Mouse (Mus musculus): ENCODE data around the gene Dgke.
"Not testable (repeated sequence)": the region's sequence is repeated elsewhere in the genome, so short reads cannot be mapped to it uniquely, and the experiment has no call there.

Gene Dgke

GRCm38 (mm10) chr11:89074783-89075413 lies 8.2 kb upstream of the Dgke start:
- in situ Hi-C loops (cut with MboI, MseI), result no loop called here

- in situ Hi-C loops (cut with MboI, MseI), result no loop called here
Observed at GRCm38 (mm10) chr11:89073541-89073940, 6.9 kb upstream of the Dgke start, which contains the start of gene Gm525. TSS of gene Gm525 (plus strand) at chr11:89073841.

GRCm38 (mm10) chr11:89071522-89071921 lies 4.9 kb upstream of the Dgke start:
- in situ Hi-C loops (cut with MboI, MseI), result no loop called here

- in situ Hi-C loops (cut with MboI, MseI), result no loop called here
Observed at GRCm38 (mm10) chr11:89069303-89069702, 2.7 kb upstream of the Dgke start.

GRCm38 (mm10) chr11:89068649-89069048 lies 2.0 kb upstream of the Dgke start:
- in situ Hi-C loops (cut with MboI, MseI), result no loop called here

- in situ Hi-C loops (cut with MboI, MseI), result no loop called here
Observed at GRCm38 (mm10) chr11:89067871-89068490, 1.3 kb upstream of the Dgke start.

- in situ Hi-C loops (cut with MboI, MseI), result no loop called here
Observed at GRCm38 (mm10) chr11:89067301-89067822, 712 bp upstream of the Dgke start.

GRCm38 (mm10) chr11:89066126-89066525 lies 524 bp downstream of the Dgke start:
- in situ Hi-C loops (cut with MboI, MseI), result no loop called here

GRCm38 (mm10) chr11:89065297-89065696 lies 1.4 kb downstream of the Dgke start:
- in situ Hi-C loops (cut with MboI, MseI), result no loop called here

GRCm38 (mm10) chr11:89064312-89064711 lies 2.3 kb downstream of the Dgke start:
- in situ Hi-C loops (cut with MboI, MseI), result no loop called here

GRCm38 (mm10) chr11:89061362-89061761 lies 5.3 kb downstream of the Dgke start:
- in situ Hi-C loops (cut with MboI, MseI), result no loop called here

- in situ Hi-C loops (cut with MboI, MseI), result no loop called here
Observed at GRCm38 (mm10) chr11:89060423-89061089, 6.1 kb downstream of the Dgke start.

- in situ Hi-C loops (cut with MboI, MseI), result no loop called here
Observed at GRCm38 (mm10) chr11:89059919-89060422, 6.7 kb downstream of the Dgke start.

- in situ Hi-C loops (cut with MboI, MseI), result no loop called here
Observed at GRCm38 (mm10) chr11:89058515-89059270, 8.0 kb downstream of the Dgke start.

GRCm38 (mm10) chr11:89055931-89056690 lies 10.5 kb downstream of the Dgke start:
- in situ Hi-C loops (cut with MboI, MseI), result no loop called here

GRCm38 (mm10) chr11:89051767-89052166 lies 14.9 kb downstream of the Dgke start:
- in situ Hi-C loops (cut with MboI, MseI), result no loop called here

GRCm38 (mm10) chr11:89046021-89046420 lies 20.6 kb downstream of the Dgke start:
- in situ Hi-C loops (cut with MboI, MseI), result no loop called here

- in situ Hi-C loops (cut with MboI, MseI), result not testable (repeated sequence)
Observed at GRCm38 (mm10) chr11:89045501-89045900, 21.1 kb downstream of the Dgke start.

GRCm38 (mm10) chr11:89043046-89043445 lies 23.6 kb downstream of the Dgke start:
- in situ Hi-C loops (cut with MboI, MseI), result no loop called here

- in situ Hi-C loops (cut with MboI, MseI), result not testable (repeated sequence)
Observed at GRCm38 (mm10) chr11:89041073-89041472, 25.6 kb downstream of the Dgke start.

GRCm38 (mm10) chr11:89039325-89039724 lies 27.3 kb downstream of the Dgke start:
- in situ Hi-C loops (cut with MboI, MseI), result no loop called here
